ENCODE assay signal across 8 mouse cellular contexts in genomic region chr2:159096667-159097066, GRCm38 (mm10).
DNase-seq lines count a peak whose midpoint lies in the region.

No protein-coding gene starts in this region.

- peak; percentile 6 for DNase-seq in gastrocnemius, postnatal 10 days
- DNase-seq in gastrocnemius, adult 8-10 months (ENCODE audit: low spot score in 2 of 2) = no peak
- DNase-seq in heart, adult 9 months (ENCODE audit: low spot score in 2 of 2) = peak; percentile 53 to 63
- peak; percentile 87 for DNase-seq in kidney, postnatal 10 days
- peak; percentile 57 to 82 for DNase-seq in lung, postnatal 4 days
- DNase-seq in layer of hippocampus, adult 18-20 months (ENCODE audit: low spot score in 2 of 2) = no peak
- DNase-seq in right cerebral cortex, postnatal 36 days (ENCODE audit: low spot score in 2 of 2) = no peak
- no peak for DNase-seq in spleen, postnatal 4 days (ENCODE audit: low spot score in 2 of 2)

Comparison
In these comparisons a context has a peak if more than half of its experiments do, and no peak if none do; other contexts are left out.
1. DNase-seq: peak in gastrocnemius, postnatal 10 days (single experiment), heart, adult 9 months (2 of 2), kidney, postnatal 10 days (single experiment) and lung, postnatal 4 days (2 of 2); none in gastrocnemius, adult 8-10 months (0 of 2), layer of hippocampus, adult 18-20 months (0 of 2), right cerebral cortex, postnatal 36 days (0 of 2) and spleen, postnatal 4 days (0 of 2).